Mouse (Mus musculus): ENCODE measurements around the gene Npas2. TPM values are rescaled to one million over a fixed set of nuclear protein-coding genes. Genes with fewer than 3 reads are reported as not detected.

Npas2 gene
- total RNA-seq, 1 experiment from 2014 or later = 0.50 TPM

DNA sequence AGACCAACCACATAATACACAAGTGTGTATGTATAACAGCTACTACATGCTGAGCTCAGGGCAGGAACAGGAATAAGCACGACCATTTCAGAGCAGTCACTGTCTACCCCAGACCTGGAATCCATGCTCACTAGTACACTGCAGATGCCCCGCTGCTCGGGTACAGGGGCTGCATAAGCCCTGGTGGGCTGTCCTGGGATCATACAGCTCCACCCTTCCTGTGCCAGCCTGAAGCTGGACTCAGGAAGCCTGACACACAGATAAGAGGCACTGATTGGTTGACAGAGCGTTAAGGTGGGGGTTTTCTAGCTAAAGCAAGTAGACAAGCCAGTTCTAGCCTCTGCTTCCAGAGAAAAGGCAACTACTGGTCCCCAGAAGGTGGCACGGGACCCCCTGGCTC, 185.5 kb downstream of the Npas2 start:
- no peak for ATAC-seq (replicated peaks in 1 of 2; ENCODE audit: insufficient read depth in 1 of 2, low FRiP score in 2 of 2, low TSS enrichment in 1 of 2, low read depth in 1 of 2, poor library complexity in 2 of 2, severe bottlenecking in 2 of 2)

GRCm38 (mm10) chr1:39381017-39381416, 187.5 kb downstream of the Npas2 start:
- peak in 1 of 2 experiments; percentile 48; a peak in 1 of 4 replicates for ATAC-seq (replicated peaks in 1 of 2; ENCODE audit: insufficient read depth in 1 of 2, low FRiP score in 2 of 2, low TSS enrichment in 1 of 2, low read depth in 1 of 2, poor library complexity in 2 of 2, severe bottlenecking in 2 of 2)

DNA sequence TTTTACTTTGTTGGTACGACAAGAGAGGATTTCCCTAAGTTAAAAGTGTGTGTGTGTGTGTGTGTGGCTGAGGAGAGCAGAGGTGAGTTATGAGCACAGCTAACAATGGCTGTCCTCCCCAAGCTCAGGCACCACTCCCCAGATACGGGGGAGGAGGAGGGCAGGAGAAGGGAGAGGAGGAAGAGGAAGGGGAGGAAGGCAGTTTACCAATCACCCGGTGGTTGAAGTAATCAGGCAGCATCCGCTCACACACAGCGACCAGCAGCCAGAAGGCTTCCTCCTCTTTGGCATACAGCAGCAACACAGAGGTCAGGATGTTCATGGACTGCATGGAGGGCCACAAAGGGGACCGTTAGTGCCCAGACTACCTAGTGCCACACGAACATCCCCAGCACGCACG, 191.4 kb downstream of the Npas2 start:
- ATAC-seq (replicated peaks in 1 of 2; ENCODE audit: insufficient read depth in 1 of 2, low FRiP score in 2 of 2, low TSS enrichment in 1 of 2, low read depth in 1 of 2, poor library complexity in 2 of 2, severe bottlenecking in 2 of 2) = peak; percentile 24 to 52; a peak in 3 of 4 replicates

DNA sequence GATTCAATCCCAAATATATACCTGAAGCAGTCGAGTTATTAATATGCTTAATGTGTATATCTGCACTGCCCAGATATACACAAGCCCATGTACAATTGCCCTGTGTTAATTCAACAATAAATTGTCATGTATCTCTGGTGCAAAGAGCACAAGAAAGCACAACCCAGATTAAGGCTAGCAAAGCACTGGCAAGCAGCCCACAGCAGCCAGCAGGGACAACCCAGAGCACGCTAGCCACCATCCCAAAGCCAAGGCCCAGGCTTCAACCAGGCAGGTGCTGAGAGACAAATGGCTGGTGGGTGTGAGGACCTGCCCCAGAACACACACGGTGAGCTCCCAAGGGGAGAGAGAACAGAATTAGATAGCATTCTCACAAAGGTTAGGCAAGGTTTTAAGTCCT, 192.9 kb downstream of the Npas2 start:
- no peak for ATAC-seq (replicated peaks in 1 of 2; ENCODE audit: insufficient read depth in 1 of 2, low FRiP score in 2 of 2, low TSS enrichment in 1 of 2, low read depth in 1 of 2, poor library complexity in 2 of 2, severe bottlenecking in 2 of 2)

GRCm38 (mm10) chr1:39387497-39387896, 194.0 kb downstream of the Npas2 start:
- ATAC-seq (replicated peaks in 1 of 2; ENCODE audit: insufficient read depth in 1 of 2, low FRiP score in 2 of 2, low TSS enrichment in 1 of 2, low read depth in 1 of 2, poor library complexity in 2 of 2, severe bottlenecking in 2 of 2) = no peak

DNA sequence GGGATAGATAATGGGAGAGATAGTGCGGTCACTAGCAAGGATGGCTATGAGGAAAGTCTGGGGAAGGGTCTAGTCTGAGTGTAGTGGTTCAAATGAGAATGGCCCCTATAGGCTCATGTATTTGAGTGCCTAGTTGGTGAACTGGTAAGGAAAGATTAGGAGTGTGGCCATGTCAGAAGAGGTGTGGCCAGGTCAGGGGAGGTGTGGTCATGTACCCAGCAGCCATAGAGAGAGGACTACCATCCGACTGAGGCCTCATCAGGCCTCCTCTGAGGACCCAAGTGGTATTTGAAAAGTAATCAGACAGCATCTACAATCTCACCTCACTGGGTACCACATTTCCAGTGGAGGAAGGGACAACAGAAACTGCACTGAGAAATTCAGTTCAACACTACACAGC, 194.6 kb downstream of the Npas2 start:
- no peak for ATAC-seq (replicated peaks in 1 of 2; ENCODE audit: insufficient read depth in 1 of 2, low FRiP score in 2 of 2, low TSS enrichment in 1 of 2, low read depth in 1 of 2, poor library complexity in 2 of 2, severe bottlenecking in 2 of 2)

GRCm38 (mm10) chr1:39389338-39389737, 195.8 kb downstream of the Npas2 start:
- ATAC-seq (replicated peaks in 1 of 2; ENCODE audit: insufficient read depth in 1 of 2, low FRiP score in 2 of 2, low TSS enrichment in 1 of 2, low read depth in 1 of 2, poor library complexity in 2 of 2, severe bottlenecking in 2 of 2) = no peak

- ATAC-seq (replicated peaks in 1 of 2; ENCODE audit: insufficient read depth in 1 of 2, low FRiP score in 2 of 2, low TSS enrichment in 1 of 2, low read depth in 1 of 2, poor library complexity in 2 of 2, severe bottlenecking in 2 of 2) = no peak
Observed at GRCm38 (mm10) chr1:39391652-39392051, 198.1 kb downstream of the Npas2 start.

DNA sequence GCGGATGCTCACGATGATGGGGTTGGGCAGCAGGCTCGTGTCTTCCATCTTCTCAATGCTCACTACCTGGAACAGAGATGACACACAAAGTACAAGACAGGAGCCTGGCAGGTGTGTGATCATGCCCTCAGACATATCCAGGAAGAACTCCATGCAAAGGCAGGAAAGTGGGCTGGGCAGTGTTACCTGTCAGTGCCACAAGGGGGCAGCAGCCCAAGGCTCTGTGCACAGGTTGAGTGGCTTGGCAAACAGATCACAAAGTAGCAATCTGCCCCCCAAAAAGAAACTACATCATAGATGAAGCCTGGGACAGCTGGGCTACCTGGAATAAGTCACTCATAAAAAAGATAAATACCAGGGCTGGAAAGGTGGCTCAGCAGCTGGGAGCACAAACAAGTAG, 198.7 kb downstream of the Npas2 start:
- peak; percentile 43 to 52; a peak in 1 of 4 replicates for ATAC-seq (replicated peaks in 1 of 2; ENCODE audit: insufficient read depth in 1 of 2, low FRiP score in 2 of 2, low TSS enrichment in 1 of 2, low read depth in 1 of 2, poor library complexity in 2 of 2, severe bottlenecking in 2 of 2)

- ATAC-seq (replicated peaks in 1 of 2; ENCODE audit: insufficient read depth in 1 of 2, low FRiP score in 2 of 2, low TSS enrichment in 1 of 2, low read depth in 1 of 2, poor library complexity in 2 of 2, severe bottlenecking in 2 of 2) = peak in 1 of 2 experiments; percentile 55; a peak in 2 of 4 replicates
Observed at GRCm38 (mm10) chr1:39393217-39393867, 199.8 kb downstream of the Npas2 start.

- ATAC-seq (replicated peaks in 1 of 2; ENCODE audit: insufficient read depth in 1 of 2, low FRiP score in 2 of 2, low TSS enrichment in 1 of 2, low read depth in 1 of 2, poor library complexity in 2 of 2, severe bottlenecking in 2 of 2) = no peak
Observed at GRCm38 (mm10) chr1:39394096-39394495, 200.6 kb downstream of the Npas2 start.

DNA sequence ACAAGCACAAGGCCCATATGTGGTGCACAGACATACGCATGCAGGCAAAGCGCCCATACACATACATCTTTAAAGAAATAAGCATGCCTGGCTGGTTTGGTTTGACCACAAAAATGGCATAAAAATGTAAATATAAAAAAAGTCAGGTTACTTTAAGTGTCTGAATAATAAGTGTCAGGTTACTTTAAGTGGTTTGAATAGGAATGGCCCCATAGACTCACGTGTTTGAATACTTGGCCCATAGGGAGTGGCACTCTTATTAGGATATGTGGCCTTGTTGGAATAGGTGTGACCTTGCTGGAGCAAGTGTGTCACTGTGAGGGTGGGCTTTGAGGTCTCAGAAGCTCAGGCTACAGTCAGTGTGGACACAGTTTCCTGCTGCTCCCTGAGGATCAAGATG, 201.1 kb downstream of the Npas2 start:
- ATAC-seq (replicated peaks in 1 of 2; ENCODE audit: insufficient read depth in 1 of 2, low FRiP score in 2 of 2, low TSS enrichment in 1 of 2, low read depth in 1 of 2, poor library complexity in 2 of 2, severe bottlenecking in 2 of 2) = no peak

- peak; percentile 89 to 92 for ATAC-seq (replicated peaks in 1 of 2; ENCODE audit: insufficient read depth in 1 of 2, low FRiP score in 2 of 2, low TSS enrichment in 1 of 2, low read depth in 1 of 2, poor library complexity in 2 of 2, severe bottlenecking in 2 of 2)
Observed at GRCm38 (mm10) chr1:39396347-39396746, 202.8 kb downstream of the Npas2 start.

DNA sequence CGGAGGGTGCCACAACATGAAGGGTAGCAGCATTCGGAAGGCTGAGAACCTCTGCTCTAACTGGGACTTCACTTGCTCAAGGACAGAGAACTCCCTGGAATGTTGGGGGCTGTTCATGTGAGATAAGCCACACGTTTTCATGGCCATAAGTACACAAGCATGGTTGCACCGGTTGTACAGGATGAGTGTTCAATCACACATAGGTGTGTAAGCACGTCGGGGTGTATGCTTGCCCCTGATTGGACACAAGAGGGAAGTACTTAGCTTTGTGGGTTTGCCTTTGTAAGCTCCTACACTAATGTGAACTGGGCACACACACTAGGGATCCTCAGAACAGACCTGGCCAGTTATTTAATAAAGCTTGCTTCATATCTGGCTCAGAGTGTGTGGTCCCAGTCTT, 204.8 kb downstream of the Npas2 start:
- ATAC-seq (replicated peaks in 1 of 2; ENCODE audit: insufficient read depth in 1 of 2, low FRiP score in 2 of 2, low TSS enrichment in 1 of 2, low read depth in 1 of 2, poor library complexity in 2 of 2, severe bottlenecking in 2 of 2) = no peak

DNA sequence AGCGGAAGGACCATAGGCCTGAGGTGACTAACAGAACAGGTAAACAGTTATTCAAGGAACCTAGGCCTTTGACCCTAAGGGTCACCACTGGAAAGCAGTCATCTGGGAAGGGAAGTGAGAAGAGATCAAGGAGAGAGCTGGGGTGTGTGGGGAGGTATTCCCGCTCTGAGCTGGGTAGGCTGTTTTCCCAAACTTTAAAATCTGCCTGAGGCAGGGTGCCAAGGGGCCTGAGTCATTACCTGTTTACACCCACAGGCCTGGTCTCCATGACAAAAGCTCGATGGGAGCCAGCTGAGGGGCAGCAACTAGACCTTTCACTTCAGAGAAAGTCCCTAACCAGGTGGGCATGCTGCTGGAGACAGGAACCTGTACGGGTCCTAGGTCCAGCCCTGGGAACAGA, 205.7 kb downstream of the Npas2 start:
- ATAC-seq (replicated peaks in 1 of 2; ENCODE audit: insufficient read depth in 1 of 2, low FRiP score in 2 of 2, low TSS enrichment in 1 of 2, low read depth in 1 of 2, poor library complexity in 2 of 2, severe bottlenecking in 2 of 2) = no peak

DNA sequence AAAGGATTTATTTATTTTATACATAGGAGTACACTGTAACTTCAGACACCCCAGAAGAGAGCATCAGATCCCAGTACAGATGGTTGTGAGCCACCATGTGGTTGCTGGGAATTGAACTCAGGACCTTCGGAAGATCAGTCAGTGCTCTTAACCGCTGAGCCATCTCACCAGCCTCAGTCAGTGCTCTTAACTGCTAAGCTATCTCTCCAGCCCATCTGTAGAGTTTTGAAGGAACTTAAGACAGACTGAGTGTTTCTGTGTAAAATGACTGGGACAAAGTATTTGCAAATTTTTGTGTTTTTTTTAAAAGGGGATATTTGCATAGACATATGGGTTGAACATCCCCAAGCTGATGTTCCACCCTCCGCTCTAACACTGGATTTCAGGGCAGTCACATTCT, 206.6 kb downstream of the Npas2 start:
- ATAC-seq (replicated peaks in 1 of 2; ENCODE audit: insufficient read depth in 1 of 2, low FRiP score in 2 of 2, low TSS enrichment in 1 of 2, low read depth in 1 of 2, poor library complexity in 2 of 2, severe bottlenecking in 2 of 2) = no peak

DNA sequence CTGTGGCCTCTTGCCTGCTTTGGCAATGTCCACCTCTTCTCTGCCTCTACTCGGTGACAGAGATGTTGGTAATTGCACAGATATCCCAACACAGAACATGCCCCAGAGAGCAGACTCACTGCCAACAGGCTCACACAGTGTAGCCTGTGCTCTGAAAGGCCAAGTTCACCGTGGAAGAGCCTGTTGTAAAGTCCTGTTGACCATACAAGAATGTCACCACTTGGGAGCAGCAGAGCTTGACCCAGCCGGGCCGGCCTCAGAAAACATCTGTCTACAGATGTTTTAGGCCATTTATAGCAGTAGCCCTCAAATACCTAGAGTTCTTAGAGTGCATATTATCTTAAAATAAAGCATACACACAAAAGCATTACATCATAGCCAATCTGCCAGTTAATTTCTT, 213.6 kb downstream of the Npas2 start:
- ATAC-seq (replicated peaks in 1 of 2; ENCODE audit: insufficient read depth in 1 of 2, low FRiP score in 2 of 2, low TSS enrichment in 1 of 2, low read depth in 1 of 2, poor library complexity in 2 of 2, severe bottlenecking in 2 of 2) = no peak

DNA sequence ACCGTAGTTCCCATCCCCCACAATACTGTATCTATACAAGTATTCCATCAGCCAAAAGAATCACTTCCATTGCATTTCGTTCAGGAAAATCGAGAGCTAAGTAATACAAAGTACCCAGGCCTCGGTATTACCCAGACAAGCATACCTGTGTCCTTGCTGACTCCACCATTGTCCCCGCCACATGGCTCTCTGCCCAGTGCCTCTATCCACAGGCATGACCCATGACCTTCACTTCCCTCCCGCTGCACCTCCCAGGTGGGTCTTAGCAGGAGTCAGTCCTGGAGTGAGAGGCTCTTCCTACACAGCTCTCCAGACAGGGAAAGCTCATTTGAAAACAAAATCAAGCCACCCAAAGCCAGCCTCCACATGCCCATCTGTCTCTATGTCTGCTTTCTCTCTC, 214.6 kb downstream of the Npas2 start:
- no peak for ATAC-seq (replicated peaks in 1 of 2; ENCODE audit: insufficient read depth in 1 of 2, low FRiP score in 2 of 2, low TSS enrichment in 1 of 2, low read depth in 1 of 2, poor library complexity in 2 of 2, severe bottlenecking in 2 of 2)

GRCm38 (mm10) chr1:39408668-39409067, 215.1 kb downstream of the Npas2 start:
- peak; percentile 54 to 65; a peak in 2 of 4 replicates for ATAC-seq (replicated peaks in 1 of 2; ENCODE audit: insufficient read depth in 1 of 2, low FRiP score in 2 of 2, low TSS enrichment in 1 of 2, low read depth in 1 of 2, poor library complexity in 2 of 2, severe bottlenecking in 2 of 2)
